Mouse (Mus musculus): Measurements from ENCODE around the gene Slc11a1. TPM values are rescaled to one million over a fixed set of nuclear protein-coding genes. Genes with fewer than 3 reads are reported as not detected.

Gene Slc11a1
- total RNA-seq, 1 experiment from 2014 or later, result 1.2 TPM

DNA sequence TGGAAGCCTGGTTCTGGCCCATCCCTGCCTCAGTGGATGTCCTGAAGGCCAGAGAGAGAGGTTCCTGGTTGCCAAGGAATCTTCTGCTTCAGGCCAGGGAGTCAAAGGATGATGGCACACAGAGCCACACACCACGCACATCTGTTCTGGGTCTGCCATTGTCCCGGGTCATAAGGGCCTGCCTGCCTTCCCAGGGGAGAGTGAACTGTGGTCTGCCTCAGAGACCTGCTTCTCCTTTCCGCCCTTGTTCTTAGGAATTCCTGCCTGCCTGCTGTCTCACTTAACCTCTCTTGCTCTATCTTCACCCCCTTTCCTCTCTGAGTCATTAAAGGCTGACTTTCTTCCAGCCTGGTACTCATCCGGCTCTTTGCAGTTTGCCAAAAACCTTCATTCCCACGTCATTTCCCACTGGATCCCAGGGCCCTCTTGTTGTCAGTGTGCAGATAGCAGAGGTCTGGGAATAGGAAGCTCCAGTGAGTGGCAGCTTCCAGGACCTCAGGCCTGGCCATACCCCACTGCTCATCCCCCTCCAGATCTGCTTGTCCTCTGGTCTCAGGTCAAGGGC, 22.4 kb upstream of the Slc11a1 start:
- ATAC-seq (replicated peaks; ENCODE audit: low read depth, poor library complexity, severe bottlenecking), result 0 out of 2 replicates have a peak, but pooled peaks have one; percentile 15

DNA sequence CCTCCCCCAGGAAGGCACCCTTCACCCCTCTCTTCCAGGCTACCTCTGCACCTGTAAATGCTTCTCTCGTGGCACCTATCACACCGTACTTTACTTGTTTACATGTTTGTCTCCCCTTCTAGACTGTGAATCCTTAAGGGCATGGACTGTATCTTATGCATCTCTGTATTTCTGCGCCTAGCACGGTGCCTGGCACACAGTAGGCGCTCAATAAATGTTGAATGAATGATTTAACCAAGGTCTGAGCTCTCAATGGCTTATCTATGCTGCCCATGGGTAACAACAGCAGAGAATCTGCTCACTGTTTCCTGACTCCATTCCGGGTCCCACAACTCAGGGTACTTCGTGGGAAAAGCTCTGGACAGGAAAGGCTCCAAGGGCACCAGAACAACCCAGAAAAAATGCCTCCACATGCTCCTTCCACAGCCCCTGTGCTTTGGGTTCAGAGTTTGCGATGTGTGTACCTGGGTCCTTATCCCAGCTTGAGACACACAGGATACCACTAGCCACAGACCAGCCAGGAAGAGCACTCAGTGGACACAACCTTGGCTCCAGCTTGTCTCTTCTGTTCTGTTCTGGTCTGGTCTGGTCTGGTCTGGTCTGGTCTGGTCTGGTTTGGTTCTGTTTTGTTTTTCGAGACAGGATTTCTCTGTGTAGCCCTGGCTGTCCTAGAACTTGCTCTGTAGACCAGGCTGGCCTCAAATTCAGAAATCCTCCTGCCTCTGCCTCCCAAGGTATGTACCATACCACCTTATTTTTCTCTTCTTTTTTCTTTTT, 21.4 kb upstream of the Slc11a1 start:
- no peak for ATAC-seq (replicated peaks; ENCODE audit: low read depth, poor library complexity, severe bottlenecking)

DNA sequence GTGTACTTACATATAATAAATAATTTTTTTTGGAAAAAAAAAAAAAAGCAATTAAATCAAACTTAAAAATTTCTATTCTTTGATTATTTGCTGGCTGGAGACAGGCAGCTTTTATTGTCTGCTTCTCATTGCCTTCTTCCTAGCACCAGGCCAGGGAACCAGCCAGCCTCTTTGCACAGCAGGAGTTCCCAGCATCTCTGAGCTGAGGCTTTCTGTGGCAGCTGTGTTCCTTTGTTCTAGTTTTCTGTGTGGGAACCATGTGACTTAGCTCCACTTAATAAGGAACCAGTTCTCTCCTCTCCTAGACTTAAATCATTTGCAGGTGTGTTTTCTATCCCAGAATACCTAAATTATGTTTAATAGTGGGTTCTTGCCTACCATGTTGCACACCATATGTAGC, 17.5 kb upstream of the Slc11a1 start:
- ATAC-seq (replicated peaks; ENCODE audit: low read depth, poor library complexity, severe bottlenecking), result no peak

DNA sequence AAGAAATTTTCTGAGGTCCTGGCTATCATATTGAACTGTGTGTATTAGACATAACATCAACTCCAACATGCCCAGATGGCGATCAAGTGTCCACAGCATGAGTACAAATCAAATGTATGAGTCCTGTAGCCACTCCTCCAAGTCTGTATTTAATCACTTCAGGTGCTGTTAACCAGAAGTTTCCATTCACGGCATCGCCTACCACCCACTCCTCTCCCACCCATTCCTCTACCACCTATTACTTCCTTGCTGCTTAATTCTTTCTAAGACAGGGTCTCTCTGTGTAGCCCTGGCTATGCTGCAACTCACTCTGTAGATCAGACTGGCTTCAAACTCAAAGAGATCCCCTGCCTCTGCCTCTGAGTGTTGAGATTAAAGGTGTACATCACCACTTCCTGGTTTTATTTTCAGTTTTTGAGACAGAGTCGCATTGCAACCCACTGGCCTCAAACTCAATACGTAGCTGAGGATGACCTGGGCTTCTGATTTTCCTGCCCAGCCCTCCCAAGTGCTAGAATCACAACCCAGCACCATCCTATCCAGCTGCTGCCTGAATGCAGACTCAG, 15.0 kb upstream of the Slc11a1 start:
- no peak for ATAC-seq (replicated peaks; ENCODE audit: low read depth, poor library complexity, severe bottlenecking)

DNA sequence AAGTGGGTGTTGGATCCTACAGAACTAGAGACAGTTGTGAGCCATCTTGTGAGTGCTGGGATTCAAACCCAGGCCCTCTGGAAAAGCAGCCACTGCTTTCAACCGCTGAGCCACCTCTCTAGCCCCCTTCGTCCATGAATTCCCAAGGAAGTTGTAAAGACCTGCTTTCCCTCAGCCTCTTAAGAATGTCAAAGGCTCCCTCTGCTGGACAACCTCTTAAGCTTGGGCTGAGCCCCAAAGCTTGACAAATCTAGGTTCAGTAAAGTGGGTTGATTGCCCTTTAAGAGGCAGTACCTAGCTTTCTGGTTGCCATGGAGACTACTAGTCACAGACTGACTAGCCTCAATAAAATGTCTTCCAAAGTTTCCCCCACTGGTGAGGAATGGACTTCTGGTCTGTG, 13.2 kb upstream of the Slc11a1 start, which contains the start of gene Catip:
Gene Catip (plus strand): TSS at position 297 of the 400 bp plus-strand sequence.
- peak; percentile 77 for ATAC-seq (replicated peaks; ENCODE audit: low read depth, poor library complexity, severe bottlenecking)

DNA sequence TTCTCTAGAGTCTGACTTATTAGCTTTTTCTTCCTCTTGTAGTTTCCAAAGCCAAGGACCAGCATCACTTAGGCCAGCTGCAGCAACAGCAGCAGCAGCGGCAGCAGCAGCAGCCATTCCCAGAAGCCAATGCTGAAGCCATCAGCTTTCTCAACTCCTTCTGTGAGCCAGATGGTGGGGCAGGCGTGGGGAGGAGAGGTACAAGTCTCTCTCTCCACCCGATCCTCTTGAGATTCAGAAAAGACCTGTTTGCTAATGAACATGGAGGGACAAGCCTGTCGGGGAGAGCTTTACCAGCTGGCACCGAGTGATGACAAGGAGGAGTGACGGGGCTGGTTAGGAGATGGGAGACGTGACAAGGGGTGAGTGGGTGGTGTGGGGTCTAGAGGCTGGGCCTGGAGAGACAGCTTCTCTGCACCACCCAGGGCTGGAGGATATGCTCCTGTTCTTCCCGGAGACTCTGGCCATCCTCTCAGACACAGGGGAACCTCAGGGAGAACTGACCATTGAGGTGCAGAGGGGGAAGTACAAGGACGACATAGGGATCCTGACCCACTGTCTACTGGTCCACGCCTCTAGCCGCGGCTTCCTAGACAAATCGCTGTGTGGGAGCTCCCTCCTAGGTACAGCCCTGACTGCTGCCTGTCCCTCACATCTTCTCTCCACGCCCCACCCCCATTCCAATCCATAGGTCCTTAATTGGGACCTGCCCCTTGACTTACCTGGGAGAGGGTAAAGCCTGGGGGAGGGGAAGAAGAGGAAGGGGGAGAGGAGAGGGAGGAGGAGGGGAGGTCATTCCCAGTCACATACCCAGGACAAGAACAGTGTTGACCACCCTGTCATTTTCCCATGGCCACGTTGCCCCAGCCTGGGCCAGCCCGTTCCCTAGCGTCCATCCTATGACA, 12.4 kb upstream of the Slc11a1 start:
- no peak for ATAC-seq (replicated peaks; ENCODE audit: low read depth, poor library complexity, severe bottlenecking)

DNA sequence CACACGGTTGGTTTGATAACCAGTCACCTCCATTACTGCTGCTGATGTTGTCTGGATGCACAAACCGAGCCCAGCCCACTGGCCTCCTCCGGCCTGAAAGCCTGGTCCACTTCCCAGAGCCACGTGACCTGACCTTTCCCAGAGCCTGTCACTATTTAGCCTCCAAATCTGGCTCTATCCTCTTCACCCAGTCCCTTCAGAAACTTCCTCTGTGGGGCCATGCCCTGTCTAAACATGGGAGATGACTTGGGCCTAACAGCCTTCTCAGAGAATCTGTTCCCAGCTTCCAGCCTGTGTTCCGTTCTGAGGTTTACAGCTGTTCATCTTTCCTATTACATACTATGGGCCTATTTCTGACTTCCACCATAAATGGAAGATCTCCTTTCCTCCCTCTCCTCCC, 11.6 kb upstream of the Slc11a1 start:
- ATAC-seq (replicated peaks; ENCODE audit: low read depth, poor library complexity, severe bottlenecking), result no peak

DNA sequence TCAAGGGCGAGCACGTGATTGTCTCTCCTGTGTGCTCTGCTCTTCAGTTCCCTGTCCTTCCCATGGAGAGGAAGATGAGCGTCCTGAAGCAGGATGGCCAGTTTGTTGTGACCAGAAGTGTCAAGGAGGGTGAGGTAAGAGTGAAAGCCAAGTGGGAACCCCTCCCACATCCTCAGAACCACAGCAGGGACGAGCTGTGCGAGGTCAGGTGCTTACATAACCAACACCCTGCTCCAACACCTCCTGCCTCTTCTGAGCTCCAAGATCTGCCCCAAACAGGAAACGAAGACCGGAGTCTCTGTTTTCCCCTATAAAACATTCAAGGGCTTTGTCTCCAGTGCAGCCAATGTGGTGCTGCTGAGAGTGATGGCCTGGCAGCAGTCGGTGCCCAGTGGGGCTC, 10.7 kb upstream of the Slc11a1 start:
- ATAC-seq (replicated peaks; ENCODE audit: low read depth, poor library complexity, severe bottlenecking), result no peak

DNA sequence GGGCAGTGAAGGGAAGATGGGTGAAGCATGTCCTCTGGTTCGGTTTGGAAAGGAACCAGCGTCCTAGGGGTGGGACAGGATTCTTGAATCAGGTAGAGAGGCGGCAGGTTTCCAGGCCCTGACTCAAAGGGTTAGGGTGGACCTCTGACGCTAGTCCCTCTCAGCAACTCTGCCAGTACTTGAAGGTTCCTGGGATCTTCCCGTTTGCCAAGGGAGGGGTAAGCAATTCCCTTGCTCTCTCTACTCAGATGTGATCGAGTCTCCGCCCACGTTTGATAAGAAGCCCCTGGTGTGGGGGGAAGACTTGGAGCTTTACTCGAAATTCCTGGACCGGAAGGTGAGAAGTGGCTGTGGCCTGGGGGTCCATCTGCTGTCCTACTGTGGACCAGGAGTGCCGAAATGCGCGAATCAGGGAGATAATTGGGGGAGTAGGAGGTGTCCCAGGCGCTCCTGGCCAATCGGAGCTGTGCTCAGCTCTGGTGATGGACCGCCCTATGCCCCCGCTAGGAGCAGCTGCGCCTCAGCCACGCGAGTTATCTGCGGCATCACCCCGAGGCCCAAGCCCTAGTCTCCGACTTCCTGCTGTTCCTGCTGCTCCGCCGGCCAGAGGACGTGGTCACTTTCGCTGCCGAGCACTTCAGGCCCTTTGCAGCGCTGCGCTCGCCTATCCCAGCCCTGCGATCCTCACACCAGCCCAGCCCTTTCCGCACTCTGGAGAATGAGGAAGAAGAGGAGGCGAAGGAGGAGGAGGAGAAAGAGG, 6.9 kb upstream of the Slc11a1 start:
- ATAC-seq (replicated peaks; ENCODE audit: low read depth, poor library complexity, severe bottlenecking), result peak; percentile 88

DNA sequence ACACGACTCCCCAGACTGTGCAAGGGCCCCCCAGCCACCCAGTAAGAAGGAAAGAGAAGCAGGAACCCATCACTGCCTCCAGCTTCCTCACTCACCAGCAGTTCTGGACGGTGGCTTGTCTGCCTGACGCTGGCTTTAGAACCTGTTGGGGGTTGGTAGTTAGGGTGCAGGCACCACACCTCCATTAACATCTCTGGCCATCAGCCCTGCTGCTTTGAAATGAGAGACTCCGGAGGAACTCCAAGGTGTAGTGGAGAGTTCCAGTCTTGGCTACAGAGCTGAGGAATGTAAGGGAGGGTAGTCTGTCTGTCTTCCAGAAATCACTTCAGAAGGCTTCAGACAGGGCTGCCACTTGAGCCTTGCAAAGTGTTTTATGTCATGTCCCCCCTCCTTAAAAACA, 5.0 kb upstream of the Slc11a1 start:
- ATAC-seq (replicated peaks; ENCODE audit: low read depth, poor library complexity, severe bottlenecking), result no peak

DNA sequence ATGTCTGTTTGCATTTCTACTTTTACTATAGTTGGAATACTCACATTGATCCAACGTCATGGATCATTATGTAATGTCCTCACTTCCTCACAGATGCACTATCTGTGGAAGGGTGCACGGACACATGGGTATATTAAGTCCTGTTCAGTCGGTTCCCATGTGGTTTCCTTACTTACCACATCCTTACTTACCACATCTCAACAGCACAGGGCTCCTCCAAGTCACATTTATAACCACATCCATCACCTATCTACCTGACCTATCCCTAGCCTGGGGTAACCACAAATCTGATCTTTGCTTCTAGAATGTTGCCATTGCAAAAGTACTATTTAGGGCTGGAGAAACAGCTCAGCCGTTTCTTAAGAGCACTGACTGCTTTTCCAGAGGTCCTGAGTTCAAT, 1.6 kb upstream of the Slc11a1 start:
- ATAC-seq (replicated peaks; ENCODE audit: low read depth, poor library complexity, severe bottlenecking), result peak; percentile 85

DNA sequence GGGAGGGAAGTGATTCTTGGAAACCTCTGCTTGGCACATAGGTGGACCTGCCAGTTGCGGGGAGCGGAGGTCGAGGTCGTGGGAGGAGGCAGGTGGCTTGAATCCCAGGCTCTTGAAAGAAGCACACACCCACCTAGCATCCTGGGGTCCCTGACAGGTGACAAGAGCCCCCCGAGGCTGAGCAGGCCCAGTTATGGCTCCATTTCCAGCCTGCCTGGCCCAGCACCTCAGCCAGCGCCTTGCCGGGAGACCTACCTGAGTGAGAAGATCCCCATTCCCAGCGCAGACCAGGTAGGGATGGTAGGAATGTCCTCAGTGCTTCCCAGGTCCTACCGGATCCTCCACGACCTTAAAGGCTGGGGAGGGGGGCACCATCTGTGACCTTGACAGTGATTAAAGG, 566 bp downstream of the Slc11a1 start:
- no peak for ATAC-seq (replicated peaks; ENCODE audit: low read depth, poor library complexity, severe bottlenecking)

DNA sequence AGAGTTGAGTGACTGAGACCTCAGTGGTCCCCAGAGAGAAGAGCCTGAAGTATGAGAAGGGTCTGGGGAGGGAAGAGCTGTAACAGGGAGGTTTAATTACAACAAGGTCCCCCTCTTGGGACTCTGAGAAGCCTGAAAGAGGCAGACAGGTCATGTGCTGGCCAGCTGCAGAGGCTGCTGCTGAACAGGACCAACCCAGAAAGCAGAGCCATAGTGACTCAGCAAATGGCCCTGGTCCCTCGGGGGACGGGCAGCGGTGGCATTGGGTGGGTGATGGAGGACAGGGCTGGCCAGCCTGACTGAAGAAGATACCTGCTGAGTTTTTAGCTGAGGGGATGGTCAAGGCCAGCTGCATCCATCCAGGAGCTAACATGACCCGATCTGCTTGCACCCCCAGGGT, 1.4 kb downstream of the Slc11a1 start:
- ATAC-seq (replicated peaks; ENCODE audit: low read depth, poor library complexity, severe bottlenecking), result no peak

DNA sequence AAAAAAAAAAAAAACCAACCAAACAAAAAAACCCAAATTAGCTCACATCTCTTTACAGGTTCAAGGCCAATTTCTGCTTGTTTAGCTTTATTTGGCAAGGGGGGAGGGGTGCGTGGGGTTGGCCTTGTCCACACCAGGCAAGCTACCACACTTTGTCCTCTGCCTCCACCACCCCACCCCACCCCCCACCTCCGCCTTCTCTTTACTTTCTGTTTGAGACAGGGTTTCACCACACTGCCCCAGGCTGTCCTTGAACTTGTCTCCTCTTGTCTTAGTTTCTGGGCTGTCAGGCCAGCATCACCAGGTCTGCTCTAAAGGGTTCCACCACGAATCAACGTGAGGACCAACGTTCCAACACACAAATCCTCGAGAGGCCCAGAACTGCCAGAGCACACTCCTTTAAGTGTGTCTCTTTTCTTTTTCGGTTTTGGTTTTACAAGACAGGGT, 4.1 kb downstream of the Slc11a1 start:
- no peak for ATAC-seq (replicated peaks; ENCODE audit: low read depth, poor library complexity, severe bottlenecking)

DNA sequence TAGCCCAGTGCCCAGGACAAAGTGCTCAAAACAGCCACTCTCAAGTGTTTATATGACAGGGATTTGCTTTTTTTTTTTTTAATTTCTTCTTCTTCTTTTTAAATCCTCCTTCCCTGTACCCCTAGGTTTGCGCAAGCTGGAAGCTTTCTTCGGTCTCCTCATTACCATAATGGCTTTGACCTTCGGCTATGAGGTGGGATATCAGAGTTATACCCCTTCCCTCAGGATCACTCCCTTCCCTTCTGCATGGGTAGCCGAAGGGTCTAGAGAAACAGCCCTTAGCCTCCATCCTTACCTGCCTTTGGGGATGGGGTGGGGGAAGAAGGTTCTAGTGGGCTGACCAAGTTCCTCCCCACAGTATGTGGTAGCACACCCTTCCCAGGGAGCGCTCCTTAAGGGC, 5.5 kb downstream of the Slc11a1 start:
- no peak for ATAC-seq (replicated peaks; ENCODE audit: low read depth, poor library complexity, severe bottlenecking)

DNA sequence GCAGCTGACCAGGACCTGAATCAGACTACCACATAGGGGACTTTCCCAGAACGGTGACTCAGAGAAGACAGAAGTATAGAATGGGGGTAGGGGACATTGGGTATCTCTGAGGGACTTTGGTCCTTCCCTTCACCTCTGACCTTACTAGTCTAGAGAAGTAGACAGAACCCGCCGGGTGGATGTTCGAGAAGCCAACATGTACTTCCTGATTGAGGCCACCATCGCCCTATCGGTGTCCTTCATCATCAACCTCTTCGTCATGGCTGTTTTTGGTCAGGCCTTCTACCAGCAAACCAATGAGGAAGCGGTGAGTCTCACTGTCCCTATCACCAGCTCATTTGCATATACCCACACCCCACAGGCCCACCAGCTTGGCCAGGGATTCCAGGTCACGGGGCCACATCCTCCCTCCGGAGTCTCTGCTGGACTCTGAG, 6.6 kb downstream of the Slc11a1 start:
- ATAC-seq (replicated peaks; ENCODE audit: low read depth, poor library complexity, severe bottlenecking), result peak; percentile 27

DNA sequence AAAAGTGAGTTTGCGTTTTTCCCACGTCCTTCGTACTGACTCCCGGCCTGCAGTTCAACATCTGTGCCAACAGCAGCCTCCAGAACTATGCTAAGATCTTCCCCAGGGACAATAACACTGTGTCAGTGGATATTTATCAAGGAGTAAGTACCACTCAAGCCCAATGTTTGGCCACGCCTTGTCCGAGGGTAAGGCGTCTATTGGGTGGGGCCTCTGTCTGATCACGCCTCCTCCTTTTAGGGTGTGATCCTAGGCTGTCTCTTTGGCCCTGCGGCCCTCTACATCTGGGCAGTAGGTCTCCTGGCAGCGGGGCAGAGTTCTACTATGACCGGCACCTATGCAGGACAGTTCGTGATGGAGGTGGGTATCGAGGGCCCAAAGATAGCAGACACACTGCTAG, 8.4 kb downstream of the Slc11a1 start:
- no peak for ATAC-seq (replicated peaks; ENCODE audit: low read depth, poor library complexity, severe bottlenecking)

DNA sequence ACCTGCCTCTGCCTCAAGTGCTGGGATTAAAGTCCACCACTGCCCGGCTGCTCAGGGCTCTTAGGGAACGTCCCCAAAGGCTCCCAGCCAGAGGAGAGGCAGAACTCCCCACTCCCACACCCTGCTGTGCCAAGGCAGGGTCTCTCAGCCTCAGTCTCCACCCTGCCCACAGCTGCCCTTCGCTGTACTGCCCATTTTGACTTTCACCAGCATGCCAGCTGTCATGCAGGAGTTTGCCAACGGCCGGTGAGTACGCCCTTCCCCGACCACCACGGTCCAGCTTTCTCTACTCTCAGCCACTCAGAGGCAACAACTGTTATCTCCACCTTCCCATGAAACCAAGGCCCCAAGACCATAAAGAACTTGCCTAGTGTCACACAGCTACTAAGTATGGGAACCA, 9.5 kb downstream of the Slc11a1 start:
- ATAC-seq (replicated peaks; ENCODE audit: low read depth, poor library complexity, severe bottlenecking), result no peak

DNA sequence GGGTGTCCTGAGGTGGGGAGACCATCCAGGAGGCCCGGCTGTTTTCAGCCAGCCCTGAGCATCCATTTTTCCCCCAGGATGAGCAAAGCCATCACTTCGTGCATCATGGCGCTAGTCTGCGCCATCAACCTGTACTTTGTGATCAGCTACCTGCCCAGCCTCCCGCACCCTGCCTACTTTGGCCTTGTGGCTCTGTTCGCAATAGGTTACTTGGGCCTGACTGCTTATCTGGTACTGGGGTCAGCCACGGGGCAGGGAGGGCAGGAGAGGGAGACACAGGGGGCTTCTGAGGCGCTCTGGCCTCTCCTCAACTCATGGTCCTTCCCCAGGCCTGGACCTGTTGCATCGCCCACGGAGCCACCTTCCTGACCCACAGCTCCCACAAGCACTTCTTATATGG, 10.1 kb downstream of the Slc11a1 start:
- no peak for ATAC-seq (replicated peaks; ENCODE audit: low read depth, poor library complexity, severe bottlenecking)

DNA sequence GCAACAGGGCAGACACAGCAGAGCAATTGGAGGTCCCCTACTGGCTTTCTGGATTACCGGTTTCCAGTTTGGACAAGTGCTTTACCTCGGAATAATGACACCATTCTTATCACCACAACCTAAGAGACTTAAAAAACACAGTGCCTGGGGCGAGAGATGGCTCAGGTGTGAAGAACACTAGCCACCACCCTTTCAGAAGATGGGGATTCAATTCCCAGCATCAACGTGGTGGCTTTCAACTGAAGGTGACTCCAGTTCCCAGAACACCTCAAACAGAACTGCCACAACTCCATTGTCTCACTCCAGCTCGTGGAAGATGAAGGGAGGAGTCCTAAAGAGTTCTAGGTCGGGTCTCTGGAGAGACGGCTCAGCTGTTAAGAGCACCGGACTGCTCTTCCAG, 10.5 kb downstream of the Slc11a1 start:
- ATAC-seq (replicated peaks; ENCODE audit: low read depth, poor library complexity, severe bottlenecking), result no peak
